Mouse (Mus musculus) heart, embryonic 12.5 days (tissue): Measurements from ENCODE around the gene Neurod2. TPM values are rescaled to one million over a fixed set of nuclear protein-coding genes. Genes with fewer than 3 reads are reported as not detected.

ENCODE experiments used
- ATAC-seq: fragments of 200-750 bp; cut with Nextera tagmentation; 2 replicates; pipeline ENCODE4 v1.8.0; 2017; ENCODE audit warnings: moderate TSS enrichment, moderate library complexity; ENCODE audit not compliant: insufficient number of reproducible peaks, low FRiP score
- H3K27ac ChIP-seq: fragments of 300-500 bp; sonication (generic); 2 replicates; pipeline ENCODE4 v1.5.1; 2016; ENCODE audit warnings: mild to moderate bottlenecking, moderate library complexity; ENCODE audit not compliant: poor library complexity, severe bottlenecking
- H3K27me3 ChIP-seq: fragments of 300-500 bp; sonication (generic); replicated peaks from 2 replicates; pipeline ENCODE4 v1.6.1; 2016; ENCODE audit warnings: mild to moderate bottlenecking, moderate library complexity
- H3K36me3 ChIP-seq: fragments of 300-500 bp; sonication (generic); 2 replicates; pipeline ENCODE4 v1.6.1; 2016; ENCODE audit warnings: mild to moderate bottlenecking, moderate library complexity
- H3K4me1 ChIP-seq: fragments of 300-500 bp; sonication (generic); replicated peaks from 2 replicates; pipeline ENCODE4 v1.6.1; 2016; ENCODE audit warnings: mild to moderate bottlenecking
- H3K4me2 ChIP-seq: fragments of 300-500 bp; sonication (generic); 2 replicates; pipeline ENCODE4 v1.6.1; 2016; ENCODE audit warnings: mild to moderate bottlenecking, moderate library complexity
- H3K4me3 ChIP-seq: fragments of 300-500 bp; sonication (generic); 2 replicates; pipeline ENCODE4 v1.5.1; 2016; ENCODE audit warnings: mild to moderate bottlenecking
- H3K9ac ChIP-seq: fragments of 300-500 bp; sonication (generic); 2 replicates; pipeline ENCODE4 v1.6.1; 2016; ENCODE audit warnings: mild to moderate bottlenecking, moderate library complexity
- H3K9me3 ChIP-seq: fragments of 300-500 bp; sonication (generic); replicated peaks from 2 replicates; pipeline ENCODE4 v1.6.1; 2016; ENCODE audit warnings: mild to moderate bottlenecking, moderate library complexity
- WGBS: fragments of 180-500 bp; shearing (Covaris S2); methylation state at CpG from one replicate; pipeline ENCODE4 v1.1.7; 2016; 5-methylcytosine and 5-hydroxymethylcytosine counted together
- polyA plus RNA-seq: library from polyadenylated mRNA; unstranded; fragments of >200 nt; fragmentation: Nextera tagmentation; extraction: Ambion mirVana; gene quantifications from 2 replicates; pipeline ENCODE4 v1.2.1, GENCODE M21; 2016

Neurod2 gene
- polyA plus RNA-seq = not detected in 2 replicates

DNA sequence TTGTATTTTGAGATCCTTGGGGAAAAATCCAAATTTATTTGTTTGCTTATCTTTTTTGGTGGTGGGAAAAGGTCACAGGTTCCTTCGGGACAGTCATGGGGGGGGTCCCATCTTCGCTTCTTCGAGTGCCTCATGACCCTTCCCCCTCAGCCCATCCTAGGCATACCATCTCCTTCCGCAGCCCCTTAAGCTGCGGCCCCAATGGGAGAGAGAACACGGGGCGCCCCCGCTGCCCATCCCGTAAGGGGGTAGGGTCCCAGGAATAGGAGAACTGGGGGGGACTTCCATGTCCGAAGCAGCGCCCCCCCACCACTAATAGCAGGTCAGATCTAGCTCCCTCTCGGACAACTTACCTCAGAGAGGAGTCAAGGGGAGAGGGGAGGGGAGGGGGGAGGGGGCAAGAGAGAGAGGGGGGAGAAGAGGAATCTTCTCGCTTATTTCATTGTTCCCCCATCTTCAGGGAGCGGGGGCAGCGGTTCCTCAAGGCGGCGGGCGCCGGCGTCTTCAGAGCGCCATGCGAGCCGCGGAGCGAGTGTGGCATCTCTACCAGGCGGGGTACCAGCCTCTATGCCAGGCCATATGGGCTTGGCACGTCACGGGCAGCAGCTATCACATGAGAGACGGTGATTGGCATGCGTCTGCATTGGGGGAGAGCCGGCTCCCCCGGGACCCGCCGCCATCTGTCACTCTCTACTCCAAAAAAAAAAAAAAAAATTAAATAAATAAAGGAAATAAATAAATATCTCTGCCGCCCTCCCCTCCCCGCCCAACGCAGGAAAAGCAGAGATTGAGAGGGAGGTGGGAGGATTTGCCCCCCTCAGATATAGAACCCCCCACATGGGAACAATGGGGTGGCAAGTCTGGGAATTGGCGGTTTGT, at the start of gene Neurod2:
Gene Neurod2, minus strand, starts transcription at position 568 of the 879 bp plus-strand sequence.
- 4% methylated on average over 38 of the region's 38 CpGs for WGBS
- peak within 1 kb of the TSS; percentile 37 for H3K4me3 ChIP-seq
- H3K27me3 ChIP-seq = peaks cover 98% of the 10 kb centered on the region
- ATAC-seq = no peak
- peak within 1 kb of the TSS; percentile 64 for H3K4me2 ChIP-seq
- no peaks in the 10 kb centered on the region for H3K36me3 ChIP-seq
- no peak within 1 kb of the TSS for H3K27ac ChIP-seq
- H3K4me1 ChIP-seq = peaks cover 25% of the 10 kb centered on the region
- H3K9me3 ChIP-seq = no peaks in the 10 kb centered on the region
- H3K9ac ChIP-seq = no peak within 1 kb of the TSS

DNA sequence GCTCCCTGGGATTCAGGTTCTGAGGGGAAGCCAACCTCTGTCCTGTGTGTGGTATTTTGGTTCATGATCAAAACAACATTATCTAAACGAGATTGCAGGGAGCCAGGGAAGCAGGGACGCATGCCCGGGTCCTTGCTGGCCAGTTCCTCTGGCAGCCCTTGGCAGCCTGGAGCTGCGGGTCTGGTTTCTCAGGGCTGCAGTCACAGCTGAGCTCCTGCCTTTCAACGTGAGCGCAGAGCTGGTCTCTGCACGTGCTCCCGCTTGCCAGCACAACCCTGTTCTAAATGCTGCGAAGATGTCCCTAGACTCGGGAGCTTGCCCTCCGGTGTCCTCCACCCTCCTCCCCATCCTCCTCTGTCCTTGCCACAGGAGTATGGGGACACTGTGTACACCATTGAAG, 48.3 kb upstream of the Neurod2 start:
- no peak for ATAC-seq
- 60% methylated on average over 11 of the region's 11 CpGs for WGBS

DNA sequence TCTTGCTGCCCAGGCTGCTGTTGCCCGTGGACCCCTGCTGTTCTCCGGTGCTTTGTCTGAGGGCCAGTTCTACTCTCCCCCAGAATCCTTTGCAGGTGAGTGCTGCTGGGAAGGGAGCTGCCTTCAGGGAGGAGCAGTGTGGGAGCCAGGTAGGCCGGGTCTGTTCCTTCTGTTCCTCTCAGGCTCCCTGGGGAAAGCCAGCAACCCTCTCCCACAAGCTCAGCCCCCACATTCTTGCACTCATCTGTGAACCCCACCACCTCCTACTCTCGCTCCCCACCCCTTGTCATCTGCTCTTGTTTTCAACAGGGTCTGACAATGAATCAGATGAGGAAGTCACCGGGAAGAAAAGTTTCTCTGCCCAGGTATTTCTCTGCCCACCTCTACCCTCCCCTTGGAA, 47.3 kb upstream of the Neurod2 start:
- 62% methylated on average over 5 of the region's 5 CpGs for WGBS
- H3K27ac ChIP-seq = no peak overlapping the region

More for the DNA sequence above, 48.3 kb upstream of the Neurod2 start:
- H3K27me3 ChIP-seq = no peaks in the 10 kb centered on the region
- H3K27ac ChIP-seq = peak overlapping the region; percentile 5; the same call in 1 of the 2 replicates
- no peaks in the 10 kb centered on the region for H3K9me3 ChIP-seq
- H3K36me3 ChIP-seq = peaks cover 62% of the 10 kb centered on the region
- no peak overlapping the region for H3K4me2 ChIP-seq
- H3K4me3 ChIP-seq = no peak overlapping the region
- H3K4me1 ChIP-seq = peaks cover 76% of the 10 kb centered on the region
- peak overlapping the region; percentile 4; the same call in 1 of the 2 replicates for H3K9ac ChIP-seq

DNA sequence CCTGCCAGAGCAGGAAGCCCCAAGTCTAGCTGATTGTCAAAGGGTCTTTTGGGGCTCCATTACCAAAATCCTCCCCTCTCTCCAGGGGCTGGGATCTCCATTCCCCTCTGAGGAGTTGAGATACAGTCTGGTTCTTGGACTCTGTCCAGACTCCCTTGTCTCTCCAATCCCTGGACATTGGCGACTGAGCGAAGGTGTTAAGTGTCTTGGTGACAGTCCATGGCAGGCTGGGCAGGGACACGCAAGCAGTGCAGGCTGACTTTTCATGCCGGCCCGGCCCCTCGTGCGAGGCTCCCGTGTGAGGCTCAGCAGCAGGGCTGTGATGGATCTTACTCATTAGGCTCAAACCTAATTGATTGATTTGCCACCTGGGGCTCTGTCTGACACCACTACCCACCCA, 44.8 kb upstream of the Neurod2 start:
- Histone ChIP-seq H3K27me3 (no peaks in the 10 kb centered on the region), H3K4me1 (peaks cover 95% of the 10 kb centered on the region), H3K36me3 (peaks cover 45% of the 10 kb centered on the region), H3K9me3 (no peaks in the 10 kb centered on the region), H3K9ac (peak overlapping the region; percentile 31), H3K27ac (peak overlapping the region; percentile 81), H3K4me2 (peak overlapping the region; percentile 6; the same call in 1 of the 2 replicates), H3K4me3 (no peak overlapping the region)
- 39% methylated on average over 8 of the region's 8 CpGs for WGBS
- peak; percentile 62; the same call in 1 of the 2 replicates for ATAC-seq

More for the DNA sequence above, 47.3 kb upstream of the Neurod2 start:
- Histone ChIP-seq H3K4me1 (peaks cover 86% of the 10 kb centered on the region), H3K27me3 (no peaks in the 10 kb centered on the region), H3K36me3 (peaks cover 62% of the 10 kb centered on the region), H3K4me2 (no peak overlapping the region), H3K9me3 (no peaks in the 10 kb centered on the region), H3K9ac (peak overlapping the region; percentile 6; the same call in 1 of the 2 replicates), H3K4me3 (no peak overlapping the region)
- ATAC-seq = no peak

DNA sequence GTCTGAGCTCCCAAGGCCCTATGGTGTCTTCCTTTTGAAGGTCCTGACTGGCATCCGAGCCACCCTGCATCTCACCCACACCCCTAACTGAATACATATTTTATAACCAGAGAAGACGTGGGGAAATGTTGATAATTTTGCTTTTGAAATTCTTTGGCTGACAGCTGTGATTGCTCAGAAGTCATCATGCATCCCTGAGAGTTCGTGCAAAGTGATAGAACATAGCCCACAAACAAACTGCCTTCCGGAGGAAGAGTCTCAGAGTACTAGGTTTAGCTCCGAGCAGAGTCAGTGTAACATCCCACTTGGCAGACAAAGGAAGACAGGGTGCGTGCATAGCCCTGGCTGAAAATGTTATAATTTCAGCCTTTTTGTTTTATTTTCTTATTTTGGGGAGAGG, 43.8 kb upstream of the Neurod2 start:
- no peak for ATAC-seq
- H3K9me3 ChIP-seq = no peaks in the 10 kb centered on the region
- peaks cover 94% of the 10 kb centered on the region for H3K4me1 ChIP-seq
- H3K4me2 ChIP-seq = peak overlapping the region; percentile 46; the same call in 1 of the 2 replicates
- H3K27ac ChIP-seq = 0 out of 2 replicates have a peak overlapping the region, but pooled peaks have one; percentile 62
- H3K27me3 ChIP-seq = no peaks in the 10 kb centered on the region
- peak overlapping the region; percentile 50; the same call in 1 of the 2 replicates for H3K9ac ChIP-seq
- WGBS = 79% methylated on average over 6 of the region's 6 CpGs
- H3K4me3 ChIP-seq = peak overlapping the region; percentile 19; the same call in 1 of the 2 replicates
- H3K36me3 ChIP-seq = peaks cover 35% of the 10 kb centered on the region

DNA sequence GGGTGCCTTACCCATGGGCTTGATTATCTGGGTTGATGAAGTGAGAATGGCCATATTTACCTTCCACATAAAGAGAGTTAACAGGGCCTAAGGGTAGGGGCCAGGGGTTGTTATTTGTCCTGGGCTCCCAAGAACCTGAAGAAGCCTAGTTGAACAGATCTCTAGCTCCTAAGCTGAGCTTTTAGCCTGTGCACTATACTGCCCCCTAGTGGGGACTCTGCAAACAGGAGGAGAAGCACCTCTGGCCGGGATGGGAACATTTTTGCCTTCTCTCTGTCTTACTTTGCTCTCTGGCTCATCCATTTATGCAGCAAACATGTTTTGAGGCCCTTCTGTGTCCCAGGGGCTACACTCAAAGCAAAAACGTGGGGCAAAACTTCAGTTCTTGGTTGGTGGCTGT, 43.0 kb upstream of the Neurod2 start:
- no peak for ATAC-seq
- WGBS = 19% methylated on average over 2 of the region's 2 CpGs
- Histone ChIP-seq H3K4me2 (peak overlapping the region; percentile 52), H3K36me3 (peaks cover 27% of the 10 kb centered on the region), H3K4me3 (peak overlapping the region; percentile 27), H3K27me3 (no peaks in the 10 kb centered on the region), H3K9ac (peak overlapping the region; percentile 56), H3K9me3 (no peaks in the 10 kb centered on the region), H3K4me1 (peaks cover 93% of the 10 kb centered on the region), H3K27ac (peak overlapping the region; percentile 62)

DNA sequence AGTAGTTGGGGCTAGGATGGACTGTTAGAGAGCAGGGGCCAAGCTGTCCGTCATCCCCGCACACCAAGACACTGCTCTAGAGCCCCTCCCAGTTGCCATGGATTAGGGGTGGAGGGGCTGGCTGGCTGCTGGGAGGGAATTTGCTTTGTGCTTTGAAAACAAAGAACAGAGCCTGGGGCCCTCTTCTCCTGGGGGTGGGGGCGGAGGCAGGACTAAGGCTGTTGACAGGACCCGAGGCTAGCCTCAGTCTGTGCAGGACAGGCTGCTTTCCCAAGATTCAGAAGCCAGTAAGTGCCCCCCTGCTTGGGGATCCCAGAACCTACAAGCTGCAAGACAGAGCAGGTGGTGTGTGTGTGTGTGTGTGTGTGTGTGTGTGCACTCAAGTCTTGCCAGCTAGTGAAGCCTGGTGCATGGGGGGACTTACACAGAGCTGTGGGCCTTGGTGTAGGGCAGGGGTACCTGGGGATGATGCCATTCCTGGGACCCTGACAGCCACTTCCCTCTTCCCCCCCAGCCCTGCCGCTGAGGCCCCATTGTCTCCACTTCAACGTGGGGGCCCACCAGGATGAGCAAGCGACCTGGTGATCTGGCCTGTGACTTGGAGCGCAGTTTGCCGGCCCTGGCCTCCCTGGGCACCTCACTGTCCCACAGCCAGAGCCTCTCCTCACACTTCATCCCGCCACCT, 42.2 kb upstream of the Neurod2 start:
- WGBS = 37% methylated on average over 10 of the region's 10 CpGs
- Histone ChIP-seq H3K36me3 (peaks cover 20% of the 10 kb centered on the region), H3K4me2 (peak overlapping the region; percentile 52), H3K4me1 (peaks cover 91% of the 10 kb centered on the region), H3K27me3 (no peaks in the 10 kb centered on the region), H3K4me3 (peak overlapping the region; percentile 27), H3K9me3 (no peaks in the 10 kb centered on the region), H3K27ac (peak overlapping the region; percentile 62), H3K9ac (peak overlapping the region; percentile 56)
- no peak for ATAC-seq

DNA sequence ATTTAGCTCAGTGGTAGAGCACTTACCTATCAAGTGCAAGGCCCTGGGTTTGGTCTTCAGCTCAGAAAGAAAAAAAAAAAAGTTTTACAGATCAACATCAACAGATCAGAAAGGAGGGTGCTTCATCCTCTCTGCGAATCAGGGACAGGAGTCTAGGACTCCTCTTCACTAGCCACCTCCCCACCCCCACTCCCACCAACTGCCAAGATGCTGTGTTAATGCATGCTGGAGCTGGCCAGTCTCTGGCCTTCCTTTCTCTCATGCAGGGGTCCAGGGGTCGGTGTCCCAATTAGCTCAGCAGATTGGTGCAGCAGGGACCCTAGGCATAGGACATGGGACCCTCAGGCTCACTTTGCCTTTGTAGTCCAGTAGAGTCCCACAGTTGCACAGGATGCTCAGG, 41.1 kb upstream of the Neurod2 start:
- WGBS = 87% methylated on average over 2 of the region's 2 CpGs
- no peak overlapping the region for H3K4me3 ChIP-seq
- H3K27ac ChIP-seq = no peak overlapping the region
- no peaks in the 10 kb centered on the region for H3K9me3 ChIP-seq
- no peak for ATAC-seq
- H3K36me3 ChIP-seq = peaks cover 10% of the 10 kb centered on the region
- no peaks in the 10 kb centered on the region for H3K27me3 ChIP-seq
- H3K4me2 ChIP-seq = no peak overlapping the region
- peak overlapping the region; percentile 56; the same call in 1 of the 2 replicates for H3K9ac ChIP-seq
- peaks cover 93% of the 10 kb centered on the region for H3K4me1 ChIP-seq

DNA sequence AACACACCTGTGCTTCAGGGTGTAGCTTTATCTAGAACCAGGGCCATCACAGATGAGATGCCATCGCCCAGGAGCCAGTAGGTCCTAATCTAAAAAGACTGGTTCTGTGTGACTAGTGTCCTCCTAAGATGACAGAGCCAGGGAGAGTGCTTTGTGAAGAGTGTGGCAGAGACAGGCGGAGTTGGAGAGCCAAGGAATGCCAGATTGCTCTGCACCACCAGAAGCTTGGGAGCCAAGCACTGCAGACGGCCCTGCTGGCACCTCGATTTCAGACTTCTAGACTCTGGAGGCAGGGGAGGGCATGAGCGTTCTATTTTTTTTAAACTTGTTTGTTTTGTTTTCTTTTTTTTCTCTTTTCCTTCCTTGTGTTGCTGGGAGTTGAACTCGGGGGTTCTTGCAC, 39.9 kb upstream of the Neurod2 start:
- Histone ChIP-seq H3K4me3 (no peak overlapping the region), H3K27me3 (no peaks in the 10 kb centered on the region), H3K4me2 (no peak overlapping the region), H3K4me1 (peaks cover 81% of the 10 kb centered on the region), H3K9me3 (no peaks in the 10 kb centered on the region), H3K27ac (no peak overlapping the region), H3K9ac (no peak overlapping the region), H3K36me3 (no peaks in the 10 kb centered on the region)
- no peak for ATAC-seq
- 62% methylated on average over 6 of the region's 6 CpGs for WGBS

DNA sequence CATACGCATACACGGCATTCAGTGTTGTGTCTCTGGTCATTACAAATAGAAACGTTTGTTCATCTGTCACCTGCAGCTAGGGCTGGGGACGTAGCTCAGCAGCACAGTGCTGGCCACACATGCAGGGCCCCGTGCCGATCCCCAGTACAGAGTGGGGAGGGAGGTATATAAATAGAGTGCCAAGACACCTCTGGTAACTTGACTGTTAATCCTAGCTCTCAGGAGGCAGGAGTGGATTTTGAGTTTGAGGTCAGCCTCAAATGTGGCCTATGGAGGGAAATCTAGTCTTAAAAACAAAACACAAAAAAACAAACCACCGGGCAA, 38.4 kb upstream of the Neurod2 start:
- no peak overlapping the region for H3K4me2 ChIP-seq

More for the DNA sequence above, 38.4 kb upstream of the Neurod2 start:
- WGBS = 56% methylated on average over 7 of the region's 7 CpGs
- no peaks in the 10 kb centered on the region for H3K27me3 ChIP-seq
- H3K27ac ChIP-seq = peak overlapping the region; percentile 75
- H3K4me3 ChIP-seq = no peak overlapping the region
- no peak for ATAC-seq
- H3K4me1 ChIP-seq = peaks cover 76% of the 10 kb centered on the region
- H3K36me3 ChIP-seq = no peaks in the 10 kb centered on the region
- no peak overlapping the region for H3K9ac ChIP-seq
- H3K9me3 ChIP-seq = no peaks in the 10 kb centered on the region
